Mouse (Mus musculus): Measurements from ENCODE around the gene Mgmt. TPM values are rescaled to one million over a fixed set of nuclear protein-coding genes. Genes with fewer than 3 reads are reported as not detected.

Mgmt gene
- total and polyA plus RNA-seq, 3 experiments: not detected

- Histone ChIP-seq H3K9ac (ENCODE audit: control insufficient read depth, low read depth, low read length, poor library complexity, severe bottlenecking) (no peak overlapping the region), H3K9me3 (replicated peaks; ENCODE audit: insufficient read depth, low read length) (no peaks in the 10 kb centered on the region), H3K79me2 (ENCODE audit: control insufficient read depth, insufficient read depth, low read length, poor library complexity) (no peaks in the 10 kb centered on the region), H3K36me3 (ENCODE audit: control insufficient read depth in 1 of 2, insufficient read depth in 2 of 2, low read length in 2 of 2) (no peaks in the 10 kb centered on the region), H3K4me3 (ENCODE audit: control insufficient read depth in 1 of 2, insufficient read depth in 1 of 2, low read depth in 2 of 2, low read length in 2 of 2) (no peak overlapping the region), H3K27ac (ENCODE audit: control insufficient read depth, low read depth, low read length) (no peak overlapping the region), H3K27me3 (ENCODE audit: control insufficient read depth in 1 of 2, insufficient read depth in 2 of 2, low read length in 2 of 2) (no peaks in the 10 kb centered on the region), H3K4me1 (ENCODE audit: control insufficient read depth in 1 of 2, insufficient read depth in 2 of 2, low read length in 2 of 2) (no peaks in the 10 kb centered on the region)
- no peak for TF ChIP-seq TAL1 (IDR thresholded peaks at IDR 0.05; ENCODE audit: low read length)
- no peak for TF ChIP-seq RCOR1 (IDR thresholded peaks at IDR 0.05; ENCODE audit: low read depth, low read length)
- TF ChIP-seq GABPA (IDR thresholded peaks at IDR 0.05; ENCODE audit: low read depth, low read length): no peak
- TF ChIP-seq ZMIZ1 (IDR thresholded peaks at IDR 0.05; ENCODE audit: low read depth, low read length): no peak
- TF ChIP-seq MAZ (IDR thresholded peaks at IDR 0.05; ENCODE audit: low read depth, low read length): no peak
- no peak for TF ChIP-seq MYB (IDR thresholded peaks at IDR 0.05; ENCODE audit: low read depth, low read length)
- no peak for TF ChIP-seq E2F4 (IDR thresholded peaks at IDR 0.05; ENCODE audit: borderline replicate concordance, low read depth, low read length)
- TF ChIP-seq MAX (IDR thresholded peaks at IDR 0.05; ENCODE audit: low read length): no peak
- no peak for TF ChIP-seq MEF2A (IDR thresholded peaks at IDR 0.05; ENCODE audit: extremely low read depth, insufficient replicate concordance, low read depth, low read length, poor library complexity, severe bottlenecking)
- no peak for TF ChIP-seq CHD1 (IDR thresholded peaks at IDR 0.05; ENCODE audit: low read depth, low read length)
- TF ChIP-seq GATA1 (IDR thresholded peaks at IDR 0.05; ENCODE audit: low read depth, low read length): no peak
- no peak for TF ChIP-seq ZKSCAN1 (IDR thresholded peaks at IDR 0.05; ENCODE audit: low read depth, low read length)
- TF ChIP-seq USF2 (IDR thresholded peaks at IDR 0.05; ENCODE audit: borderline replicate concordance in 1 of 2, insufficient read depth in 1 of 2, low read depth in 1 of 2, low read length in 2 of 2): no peak
- no peak for DNase-seq (ENCODE audit: low read depth, low spot score)
Observed at GRCm38 (mm10) chr7:136849811-136850210, 44.6 kb upstream of the Mgmt start.

- H3K4me3 ChIP-seq (ENCODE audit: control insufficient read depth in 1 of 2, insufficient read depth in 1 of 2, low read depth in 2 of 2, low read length in 2 of 2): no peak overlapping the region
- no peak overlapping the region for H3K9ac ChIP-seq (ENCODE audit: control insufficient read depth, low read depth, low read length, poor library complexity, severe bottlenecking)
- H3K9me3 ChIP-seq (replicated peaks; ENCODE audit: insufficient read depth, low read length): no peaks in the 10 kb centered on the region
- no peak for TF ChIP-seq USF2 (IDR thresholded peaks at IDR 0.05; ENCODE audit: borderline replicate concordance in 1 of 2, insufficient read depth in 1 of 2, low read depth in 1 of 2, low read length in 2 of 2)
- no peak for TF ChIP-seq E2F4 (IDR thresholded peaks at IDR 0.05; ENCODE audit: borderline replicate concordance, low read depth, low read length)
- TF ChIP-seq POLR2A (IDR thresholded peaks at IDR 0.05; ENCODE audit: control insufficient read depth in 1 of 2, insufficient read depth in 1 of 2, low read depth in 1 of 2, low read length in 2 of 2, poor library complexity in 1 of 2): no peak
- TF ChIP-seq ZC3H11A (IDR thresholded peaks at IDR 0.05; ENCODE audit: low read depth, low read length): no peak
- no peak for TF ChIP-seq JUND (IDR thresholded peaks at IDR 0.05; ENCODE audit: low read depth, low read length)
- no peak for TF ChIP-seq CHD2 (IDR thresholded peaks at IDR 0.05; ENCODE audit: low read length)
- TF ChIP-seq NELFE (IDR thresholded peaks at IDR 0.05; ENCODE audit: low read depth, low read length): no peak
- no peak for TF ChIP-seq CHD1 (IDR thresholded peaks at IDR 0.05; ENCODE audit: low read depth, low read length)
- no peak for TF ChIP-seq UBTF (IDR thresholded peaks at IDR 0.05; ENCODE audit: borderline replicate concordance, insufficient read depth, low read depth, low read length)
- no peak for TF ChIP-seq KAT2A (conservative IDR thresholded peaks at IDR 0.05; ENCODE audit: low read depth, low read length)
- no peak for TF ChIP-seq ZNF384 (IDR thresholded peaks at IDR 0.05; ENCODE audit: low read depth, low read length)
- TF ChIP-seq BHLHE40 (IDR thresholded peaks at IDR 0.05; ENCODE audit: borderline replicate concordance, low read depth, low read length): no peak
- no peak for TF ChIP-seq USF1 (IDR thresholded peaks at IDR 0.05; ENCODE audit: low read depth, low read length)
- TF ChIP-seq MAZ (IDR thresholded peaks at IDR 0.05; ENCODE audit: low read depth, low read length): no peak
- TF ChIP-seq MEF2A (IDR thresholded peaks at IDR 0.05; ENCODE audit: extremely low read depth, insufficient replicate concordance, low read depth, low read length, poor library complexity, severe bottlenecking): no peak
- TF ChIP-seq GATA1 (IDR thresholded peaks at IDR 0.05; ENCODE audit: low read depth, low read length): no peak
- no peak for TF ChIP-seq SIN3A (IDR thresholded peaks at IDR 0.05; ENCODE audit: low read length)
- H3K27ac ChIP-seq (ENCODE audit: control insufficient read depth, low read depth, low read length): no peak overlapping the region
- DNase-seq (ENCODE audit: low read depth, low spot score): no peak
- H3K36me3 ChIP-seq (ENCODE audit: control insufficient read depth in 1 of 2, insufficient read depth in 2 of 2, low read length in 2 of 2): no peaks in the 10 kb centered on the region
- H3K4me1 ChIP-seq (ENCODE audit: control insufficient read depth in 1 of 2, insufficient read depth in 2 of 2, low read length in 2 of 2): no peaks in the 10 kb centered on the region
- H3K27me3 ChIP-seq (ENCODE audit: control insufficient read depth in 1 of 2, insufficient read depth in 2 of 2, low read length in 2 of 2): no peaks in the 10 kb centered on the region
- no peaks in the 10 kb centered on the region for H3K79me2 ChIP-seq (ENCODE audit: control insufficient read depth, insufficient read depth, low read length, poor library complexity)
Observed at GRCm38 (mm10) chr7:136850339-136850738, 44.1 kb upstream of the Mgmt start.
